In genomic region chr7:126821835-126822511, GRCm38 (mm10) we compare ENCODE assay signal across 8 mouse cellular contexts. TPM values are rescaled to one million over a fixed set of nuclear protein-coding genes. Genes with fewer than 3 reads are reported as not detected.
DNase-seq lines count a peak whose midpoint lies in the region.

No protein-coding gene starts in this region.

- peak; percentile 75 for DNase-seq in 3T3-L1 (ENCODE audit: low read depth, low spot score)
- peak; percentile 75 for DNase-seq in adrenal gland, adult 8-10 months
- peak; percentile 87 for DNase-seq in embryo, embryonic 11 days
- peak; percentile 85 to 93 for DNase-seq in heart, adult 18-20 months
- peak; percentile 86 for DNase-seq in kidney, adult 18-20 months
- DNase-seq in liver = peak; percentile 78
- DNase-seq in monocyte, adult 2 months (ENCODE audit: low read depth in 1 of 2, low spot score in 2 of 2) = peak; percentile 33 to 69
- peak; percentile 65 to 78 for DNase-seq in spleen, postnatal 14 days (ENCODE audit: low spot score in 2 of 2)

RNA-seq across cellular contexts. Expression of gene 4930451I11Rik, which starts 9.5 kb away (rescaled TPM):
- not detected for total RNA-seq in adrenal gland, adult 8-10 months (2022)
- total RNA-seq in heart, adult 18-20 months (2021) = not detected

RNA-seq across cellular contexts. Expression of gene Fam57b, which starts 24.5 kb away (rescaled TPM):
- 10 to 100 TPM in 3 of 4 experiments, 1 to 10 TPM in 1; 9.4 to 16.7 (median 13.8) TPM for total RNA-seq in adrenal gland, adult 8-10 months (2022)
- total RNA-seq in heart, adult 18-20 months (2021) = 1 to 10 TPM; 8.4 to 8.6 TPM

RNA-seq across cellular contexts. Expression of gene Doc2a, which starts 25.2 kb away (rescaled TPM):
- 1 to 10 TPM in 2 of 4 experiments, under 1 TPM in 2; 0.15 to 1.4 (median 1.1) TPM for total RNA-seq in adrenal gland, adult 8-10 months (2022)
- total RNA-seq in heart, adult 18-20 months (2021) = not detected

RNA-seq across cellular contexts. Expression of gene Ppp4c, which starts 29.7 kb away (rescaled TPM):
- 100 to 1,000 TPM in 1 of 4 experiments, 10 to 100 TPM in 3; 85.9 to 100 (median 94.9) TPM for total RNA-seq in adrenal gland, adult 8-10 months (2022)
- total RNA-seq in heart, adult 18-20 months (2021) = 10 to 100 TPM; 35.6 to 39.0 TPM

RNA-seq across cellular contexts. Expression of gene Hirip3, which starts 39.8 kb away (rescaled TPM):
- 10 to 100 TPM in 3 of 4 experiments, 1 to 10 TPM in 1; 8.7 to 21.8 (median 15.2) TPM for total RNA-seq in adrenal gland, adult 8-10 months (2022)
- 1 to 10 TPM; 5.0 to 6.4 TPM for total RNA-seq in heart, adult 18-20 months (2021)

Comparison
In these comparisons a context has a peak if more than half of its experiments do, and no peak if none do; other contexts are left out.
1. Peak in every context shown above with its lines: DNase-seq.